Mouse (Mus musculus) heart, embryonic 16.5 days (tissue): ENCODE data around the gene Apba3. TPM values are rescaled to one million over a fixed set of nuclear protein-coding genes. Genes with fewer than 3 reads are reported as not detected.
A peak's percentile ranks its signal among the peaks of the same experiment; 100 is the strongest.

Experiments
- ATAC-seq: fragments of 200-750 bp; cut with Nextera tagmentation; replicated peaks from 2 replicates; pipeline ENCODE4 v1.8.0; 2017; ENCODE audit warnings: moderate number of reproducible peaks; ENCODE audit not compliant: insufficient read depth, low FRiP score; ENCODE audit errors: extremely low read depth
- H3K27ac ChIP-seq: fragments of 300-500 bp; sonication (generic); 2 replicates; pipeline ENCODE4 v1.5.1; 2014; ENCODE audit warnings: mild to moderate bottlenecking, low read length, control low read depth, moderate library complexity
- H3K27me3 ChIP-seq: fragments of 300-500 bp; sonication (generic); 2 replicates; pipeline ENCODE4 v1.6.1; 2014; ENCODE audit warnings: low read length, mixed read lengths; ENCODE audit not compliant: control insufficient read depth, insufficient read depth
- H3K36me3 ChIP-seq: fragments of 300-500 bp; sonication (generic); 2 replicates; pipeline ENCODE4 v1.6.1; 2014; ENCODE audit not compliant: control insufficient read depth, insufficient read depth
- H3K4me1 ChIP-seq: fragments of 300-500 bp; sonication (generic); 2 replicates; pipeline ENCODE4 v1.6.1; 2014; ENCODE audit warnings: low read length, mixed read lengths; ENCODE audit not compliant: control insufficient read depth, insufficient read depth
- H3K4me2 ChIP-seq: fragments of 300-500 bp; sonication (generic); 2 replicates; pipeline ENCODE4 v1.6.1; 2014; ENCODE audit warnings: low read depth, mild to moderate bottlenecking, control low read depth, low read length
- H3K4me3 ChIP-seq: fragments of 300-500 bp; sonication (generic); 2 replicates; pipeline ENCODE4 v1.5.1; 2014; ENCODE audit warnings: mild to moderate bottlenecking, control low read depth, low read length
- H3K9ac ChIP-seq: fragments of 300-500 bp; sonication (generic); 2 replicates; pipeline ENCODE4 v1.6.1; 2014; ENCODE audit warnings: low read length, control low read depth
- H3K9me3 ChIP-seq: fragments of 300-500 bp; sonication (generic); replicated peaks from 2 replicates; pipeline ENCODE4 v1.6.1; 2016; ENCODE audit warnings: low read length; ENCODE audit not compliant: control insufficient read depth
- WGBS: fragments of 180-500 bp; shearing (Covaris S2); extraction: QIAGEN DNeasy Blood & Tissue Kit; methylation state at CpG from one replicate; pipeline ENCODE4 v1.1.7; 2014; 5-methylcytosine and 5-hydroxymethylcytosine counted together
- polyA plus RNA-seq: library from polyadenylated mRNA; unstranded; fragments of >200 nt; fragmentation: Nextera tagmentation; extraction: Ambion mirVana; gene quantifications from 2 replicates; pipeline ENCODE4 v1.2.1, GENCODE M21; 2015

The Apba3 gene
- polyA plus RNA-seq, 1 experiment from 2014 or later: 62.7 TPM

GRCm38 (mm10) chr10:81306837-81307682, 40.3 kb downstream of the Apba3 start:
- Histone ChIP-seq H3K4me3 (no peak overlapping the region), H3K9ac (no peak overlapping the region), H3K27ac (no peak overlapping the region), H3K4me2 (no peak overlapping the region), H3K9me3 (no peaks in the 10 kb centered on the region), H3K36me3 (peaks cover 38% of the 10 kb centered on the region), H3K4me1 (peaks cover 24% of the 10 kb centered on the region), H3K27me3 (no peaks in the 10 kb centered on the region)
- WGBS: 92% methylated on average over 21 of the region's 21 CpGs
- ATAC-seq: no peak

GRCm38 (mm10) chr10:81309571-81309970, 42.8 kb downstream of the Apba3 start:
- H3K9ac ChIP-seq: no peak overlapping the region
- H3K27ac ChIP-seq: no peak overlapping the region
- WGBS: 83% methylated on average over 5 of the region's 5 CpGs
- H3K4me3 ChIP-seq: no peak overlapping the region
- H3K4me1 ChIP-seq: peaks cover 1% of the 10 kb centered on the region; the same call in 1 of the 2 replicates
- no peak for ATAC-seq
- H3K27me3 ChIP-seq: no peaks in the 10 kb centered on the region
- H3K36me3 ChIP-seq: peaks cover 51% of the 10 kb centered on the region
- H3K9me3 ChIP-seq: no peaks in the 10 kb centered on the region
- H3K4me2 ChIP-seq: no peak overlapping the region

GRCm38 (mm10) chr10:81313581-81313980, 46.8 kb downstream of the Apba3 start:
- no peak overlapping the region for H3K4me3 ChIP-seq
- 96% methylated on average over 13 of the region's 13 CpGs for WGBS
- no peaks in the 10 kb centered on the region for H3K9me3 ChIP-seq
- H3K27me3 ChIP-seq: no peaks in the 10 kb centered on the region
- H3K36me3 ChIP-seq: peaks cover 43% of the 10 kb centered on the region
- H3K4me2 ChIP-seq: no peak overlapping the region
- no peak for ATAC-seq
- peaks cover 6% of the 10 kb centered on the region for H3K4me1 ChIP-seq
- no peak overlapping the region for H3K27ac ChIP-seq
- no peak overlapping the region for H3K9ac ChIP-seq

GRCm38 (mm10) chr10:81314201-81314600, 47.4 kb downstream of the Apba3 start:
- Histone ChIP-seq H3K4me1 (peaks cover 6% of the 10 kb centered on the region), H3K36me3 (peaks cover 39% of the 10 kb centered on the region), H3K4me3 (no peak overlapping the region), H3K27me3 (no peaks in the 10 kb centered on the region), H3K9me3 (no peaks in the 10 kb centered on the region), H3K4me2 (no peak overlapping the region), H3K9ac (no peak overlapping the region), H3K27ac (no peak overlapping the region)
- no peak for ATAC-seq
- WGBS: 78% methylated on average over 7 of the region's 7 CpGs

- Histone ChIP-seq H3K9ac (no peak overlapping the region), H3K4me1 (peaks cover 14% of the 10 kb centered on the region), H3K9me3 (no peaks in the 10 kb centered on the region), H3K36me3 (peaks cover 35% of the 10 kb centered on the region), H3K4me3 (no peak overlapping the region), H3K27me3 (no peaks in the 10 kb centered on the region), H3K27ac (no peak overlapping the region), H3K4me2 (no peak overlapping the region)
- ATAC-seq: no peak
- WGBS: 88% methylated on average over 16 of the region's 16 CpGs
Observed at GRCm38 (mm10) chr10:81315587-81315986, 48.8 kb downstream of the Apba3 start.

- no peak for ATAC-seq
- Histone ChIP-seq H3K4me1 (peaks cover 14% of the 10 kb centered on the region), H3K9me3 (no peaks in the 10 kb centered on the region), H3K4me3 (no peak overlapping the region; the same call in 1 of the 2 replicates), H3K4me2 (peak overlapping the region; percentile 60), H3K9ac (peak overlapping the region; percentile 55), H3K27ac (no peak overlapping the region), H3K36me3 (peaks cover 26% of the 10 kb centered on the region), H3K27me3 (no peaks in the 10 kb centered on the region)
- WGBS: 48% methylated on average over 15 of the region's 16 CpGs
Observed at GRCm38 (mm10) chr10:81316338-81317060, 49.7 kb downstream of the Apba3 start.

- H3K4me3 ChIP-seq: peak overlapping the region; percentile 25
- no peak overlapping the region for H3K27ac ChIP-seq
- no peak for ATAC-seq
- H3K36me3 ChIP-seq: peaks cover 26% of the 10 kb centered on the region
- H3K9me3 ChIP-seq: no peaks in the 10 kb centered on the region
- H3K9ac ChIP-seq: peak overlapping the region; percentile 55
- WGBS: 22% methylated on average over 20 of the region's 20 CpGs
- peak overlapping the region; percentile 60 for H3K4me2 ChIP-seq
- H3K27me3 ChIP-seq: no peaks in the 10 kb centered on the region
- H3K4me1 ChIP-seq: peaks cover 22% of the 10 kb centered on the region
Observed at GRCm38 (mm10) chr10:81317273-81317672, 50.5 kb downstream of the Apba3 start.

GRCm38 (mm10) chr10:81318589-81319329, 52.0 kb downstream of the Apba3 start:
- peaks cover 24% of the 10 kb centered on the region for H3K4me1 ChIP-seq

More at GRCm38 (mm10) chr10:81318589-81319329, 52.0 kb downstream of the Apba3 start:
- Histone ChIP-seq H3K27me3 (no peaks in the 10 kb centered on the region), H3K4me2 (no peak overlapping the region), H3K4me3 (no peak overlapping the region), H3K27ac (no peak overlapping the region), H3K9me3 (no peaks in the 10 kb centered on the region), H3K9ac (peak overlapping the region; percentile 76; the same call in 1 of the 2 replicates), H3K36me3 (peaks cover 31% of the 10 kb centered on the region)
- ATAC-seq: no peak
- WGBS: 83% methylated on average over 13 of the region's 13 CpGs
